Mouse (Mus musculus) urinary bladder, adult 18-20 months (tissue): ENCODE data around the gene Olfr462.

ENCODE experiments used
- DNase-seq, 2 experiments: peaks; one replicate each; pipeline ENCODE4 v3.0.0; 2022; ENCODE audit warnings: low spot score in 2 of 2, mixed read lengths in 2 of 2

Olfr462 gene

DNA sequence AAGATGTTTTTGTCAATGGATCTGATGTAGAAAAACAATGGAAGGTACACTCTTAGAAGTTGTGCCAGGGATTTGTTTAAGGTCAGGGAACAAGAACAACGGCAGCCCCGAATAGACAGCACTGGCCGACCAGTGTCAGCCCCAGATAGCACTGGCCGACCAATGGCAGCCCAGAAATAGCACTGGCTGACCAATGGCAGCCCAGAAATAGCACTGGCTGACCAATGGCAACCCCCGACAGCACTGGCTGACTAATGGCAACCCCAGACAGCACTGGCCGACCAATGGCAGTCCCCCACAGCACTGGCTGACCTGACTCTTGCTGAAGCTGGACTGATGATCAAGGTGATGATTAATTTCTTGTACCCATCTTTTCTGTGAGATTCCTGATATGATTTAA lies 44.2 kb downstream of the Olfr462 start:
- no peak for DNase-seq

GRCm38 (mm10) chr11:87846968-87847600 lies 45.0 kb downstream of the Olfr462 start:
- no peak for DNase-seq

DNA sequence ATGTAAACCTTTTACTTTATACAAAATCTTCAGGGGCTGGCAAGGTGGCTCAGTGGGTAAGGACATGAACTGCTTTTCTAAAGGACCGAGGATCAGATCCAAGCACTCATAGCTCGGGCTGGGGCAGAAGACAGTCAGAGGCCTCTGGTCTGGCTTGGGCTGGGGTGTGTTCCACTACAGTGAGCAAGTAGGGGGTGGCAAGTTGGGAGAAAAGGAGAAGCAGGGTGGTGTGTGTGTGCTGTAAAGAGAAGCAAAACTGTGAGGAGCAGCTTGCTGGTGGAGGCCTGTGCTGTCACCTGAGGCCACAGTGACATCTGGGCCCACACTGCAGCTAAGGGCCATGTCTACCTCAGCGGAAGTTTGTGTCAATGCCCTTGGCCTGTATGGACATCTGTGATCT lies 50.6 kb downstream of the Olfr462 start:
- DNase-seq: no peak

DNA sequence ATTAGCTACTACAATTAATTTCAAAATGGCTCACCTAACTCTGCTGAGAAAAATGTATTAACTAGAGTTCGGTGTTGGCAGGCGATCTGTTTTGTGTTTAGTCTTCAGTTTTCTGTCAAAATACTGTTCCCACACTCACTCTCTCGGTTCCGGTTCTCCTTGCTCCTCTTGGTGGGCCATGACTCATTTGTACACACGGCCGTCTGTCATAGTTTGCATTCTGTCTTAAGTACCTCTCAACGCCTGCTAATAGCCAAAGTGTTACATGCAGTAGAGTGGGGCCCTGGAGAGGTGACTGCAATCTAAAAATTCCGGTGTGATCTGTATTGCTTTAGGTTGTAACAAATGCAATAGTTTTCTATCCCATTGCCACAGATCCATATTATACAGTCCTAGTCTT lies 51.4 kb downstream of the Olfr462 start:
- DNase-seq: no peak
